Mouse (Mus musculus) olfactory bulb, adult 2 months (tissue): ENCODE results near the gene Flt1. TPM values are rescaled to one million over a fixed set of nuclear protein-coding genes. Genes with fewer than 3 reads are reported as not detected.

Experiments
- H3K27ac ChIP-seq: fragments of 200-500 bp; 2 replicates; pipeline ENCODE4 v1.5.1; 2012; ENCODE audit warnings: low read depth, low read length; ENCODE audit not compliant: insufficient read depth
- H3K4me1 ChIP-seq: fragments of 200-500 bp; 2 replicates; pipeline ENCODE4 v1.6.1; 2012; ENCODE audit warnings: low read length; ENCODE audit not compliant: control insufficient read depth, insufficient read depth
- H3K4me3 ChIP-seq: fragments of 200-500 bp; 2 replicates; pipeline ENCODE4 v1.5.1; 2012; ENCODE audit warnings: mild to moderate bottlenecking, low read depth, low read length, moderate library complexity; ENCODE audit not compliant: insufficient read depth
- CTCF ChIP-seq: fragments of 200-500 bp; IDR thresholded peaks from 2 replicates; pipeline ENCODE4 v1.5.1; 2012; ENCODE audit warnings: low read depth, mild to moderate bottlenecking, low read length, moderate library complexity; ENCODE audit not compliant: insufficient read depth
- POLR2A ChIP-seq: fragments of 200-500 bp; IDR thresholded peaks from 2 replicates; pipeline ENCODE4 v1.6.1; 2012; ENCODE audit warnings: mild to moderate bottlenecking, low read depth, low read length, moderate library complexity; ENCODE audit not compliant: insufficient read depth
- WGBS: fragments of 180-500 bp; shearing (Covaris S2); methylation state at CpG from one replicate; pipeline ENCODE4 v1.1.7; 2018; 5-methylcytosine and 5-hydroxymethylcytosine counted together
- polyA plus RNA-seq: library from polyadenylated mRNA; stranded (reverse); fragments of >200 nt; gene quantifications from 2 replicates; pipeline ENCODE4 v1.2.4, GENCODE M21; 2012; ENCODE audit warnings: low replicate concordance; ENCODE audit not compliant: missing spikeins, insufficient read depth, insufficient read length

The Flt1 gene
- polyA plus RNA-seq, 1 experiment, result not detected

GRCm38 (mm10) chr5:147580181-147580580 lies 145.6 kb downstream of the Flt1 start:
- Histone ChIP-seq H3K4me3 (no peak overlapping the region), H3K4me1 (no peaks in the 10 kb centered on the region), H3K27ac (no peak overlapping the region)
- 70% methylated on average over 13 of the region's 13 CpGs for WGBS
- no peak for TF ChIP-seq CTCF
- TF ChIP-seq POLR2A, result no peak

- no peak overlapping the region for H3K4me3 ChIP-seq
- WGBS, result 93% methylated on average over 8 of the region's 8 CpGs
- TF ChIP-seq CTCF, result no peak
- TF ChIP-seq POLR2A, result no peak
- no peak overlapping the region for H3K27ac ChIP-seq
- no peaks in the 10 kb centered on the region for H3K4me1 ChIP-seq
These were observed 146.1 kb downstream of the Flt1 start for GRCm38 (mm10) chr5:147579691-147580090.

GRCm38 (mm10) chr5:147579148-147579547 lies 146.7 kb downstream of the Flt1 start:
- 92% methylated on average over 7 of the region's 7 CpGs for WGBS
- TF ChIP-seq CTCF, result no peak
- no peak for TF ChIP-seq POLR2A

GRCm38 (mm10) chr5:147577003-147577402 lies 148.8 kb downstream of the Flt1 start:
- Histone ChIP-seq H3K27ac (no peak overlapping the region), H3K4me3 (no peak overlapping the region), H3K4me1 (no peaks in the 10 kb centered on the region)
- 74% methylated on average over 6 of the region's 6 CpGs for WGBS
- TF ChIP-seq POLR2A (no peak), CTCF (no peak)

More at GRCm38 (mm10) chr5:147579148-147579547, 146.7 kb downstream of the Flt1 start:
- Histone ChIP-seq H3K27ac (no peak overlapping the region), H3K4me3 (no peak overlapping the region), H3K4me1 (no peaks in the 10 kb centered on the region)

GRCm38 (mm10) chr5:147574517-147574916 lies 151.3 kb downstream of the Flt1 start:
- H3K4me3 ChIP-seq, result no peak overlapping the region
- H3K27ac ChIP-seq, result no peak overlapping the region
- 74% methylated on average over 8 of the region's 8 CpGs for WGBS
- TF ChIP-seq CTCF, result no peak
- TF ChIP-seq POLR2A, result no peak
- no peaks in the 10 kb centered on the region for H3K4me1 ChIP-seq

- no peak overlapping the region for H3K4me3 ChIP-seq
- no peak for TF ChIP-seq POLR2A
- no peak for TF ChIP-seq CTCF
- H3K4me1 ChIP-seq, result no peaks in the 10 kb centered on the region
- WGBS, result 89% methylated on average over 1 of the region's 1 CpGs
- H3K27ac ChIP-seq, result no peak overlapping the region
These were observed 152.3 kb downstream of the Flt1 start for GRCm38 (mm10) chr5:147573555-147573954.

GRCm38 (mm10) chr5:147572695-147573094 lies 153.1 kb downstream of the Flt1 start:
- TF ChIP-seq CTCF (no peak), POLR2A (no peak)
- no peaks in the 10 kb centered on the region for H3K4me1 ChIP-seq
- 94% methylated on average over 7 of the region's 7 CpGs for WGBS
- no peak overlapping the region for H3K4me3 ChIP-seq
- no peak overlapping the region for H3K27ac ChIP-seq

GRCm38 (mm10) chr5:147566335-147566734 lies 159.5 kb downstream of the Flt1 start:
- H3K4me3 ChIP-seq, result no peak overlapping the region
- WGBS, result 79% methylated on average over 7 of the region's 7 CpGs
- H3K4me1 ChIP-seq, result peaks cover 17% of the 10 kb centered on the region; the same call in 1 of the 2 replicates
- TF ChIP-seq POLR2A (no peak), CTCF (no peak)
- no peak overlapping the region for H3K27ac ChIP-seq

- Histone ChIP-seq H3K4me1 (peaks cover 17% of the 10 kb centered on the region; the same call in 1 of the 2 replicates), H3K4me3 (no peak overlapping the region), H3K27ac (no peak overlapping the region)
- TF ChIP-seq POLR2A (no peak), CTCF (no peak)
- WGBS, result 85% methylated on average over 7 of the region's 7 CpGs
These were observed 160.4 kb downstream of the Flt1 start for GRCm38 (mm10) chr5:147565444-147565843.

- no peak for TF ChIP-seq CTCF
- TF ChIP-seq POLR2A, result no peak
- peaks cover 17% of the 10 kb centered on the region; the same call in 1 of the 2 replicates for H3K4me1 ChIP-seq
- WGBS, result 18% methylated on average over 16 of the region's 16 CpGs
- H3K27ac ChIP-seq, result no peak overlapping the region
- H3K4me3 ChIP-seq, result no peak overlapping the region
These were observed 161.6 kb downstream of the Flt1 start for GRCm38 (mm10) chr5:147564140-147564590.
